Mouse (Mus musculus) liver, postnatal 0 days (tissue): Measurements from ENCODE around the gene Nup54. TPM values are rescaled to one million over a fixed set of nuclear protein-coding genes. Genes with fewer than 3 reads are reported as not detected.

Experiments used
- ATAC-seq: fragments of 200-750 bp; cut with Nextera tagmentation; 2 replicates; pipeline ENCODE4 v1.8.0; 2017; ENCODE audit warnings: mild to moderate bottlenecking, moderate library complexity
- DNase-seq: peaks from one replicate; pipeline ENCODE4 v3.0.0-alpha.2; 2016
- H3K27ac ChIP-seq: fragments of 300-500 bp; sonication (generic); 2 replicates; pipeline ENCODE4 v1.5.1; 2014; ENCODE audit warnings: antibody characterized with exemption, moderate library complexity, mild to moderate bottlenecking, low read depth
- H3K27me3 ChIP-seq: fragments of 300-500 bp; sonication (generic); 2 replicates; pipeline ENCODE4 v1.6.1; 2014; ENCODE audit warnings: low read length, control low read depth, mixed read lengths; ENCODE audit not compliant: insufficient read depth
- H3K36me3 ChIP-seq: fragments of 300-500 bp; sonication (generic); replicated peaks from 2 replicates; pipeline ENCODE4 v1.6.1; 2014; ENCODE audit warnings: mild to moderate bottlenecking, control low read depth, low read length, moderate library complexity, mixed read lengths; ENCODE audit not compliant: insufficient read depth
- H3K4me1 ChIP-seq: fragments of 300-500 bp; sonication (generic); 2 replicates; pipeline ENCODE4 v1.6.1; 2014; ENCODE audit warnings: antibody characterized with exemption, mild to moderate bottlenecking, control low read depth; ENCODE audit not compliant: insufficient read depth
- H3K4me2 ChIP-seq: fragments of 300-500 bp; sonication (generic); 2 replicates; pipeline ENCODE4 v1.6.1; 2014; ENCODE audit warnings: low read depth, mild to moderate bottlenecking, low read length, moderate library complexity, mixed read lengths
- H3K4me3 ChIP-seq: fragments of 300-500 bp; sonication (generic); 2 replicates; pipeline ENCODE4 v1.5.1; 2014; ENCODE audit warnings: low read depth, low read length
- H3K9ac ChIP-seq: fragments of 300-500 bp; sonication (generic); replicated peaks from 2 replicates; pipeline ENCODE4 v1.6.1; 2014; ENCODE audit warnings: mild to moderate bottlenecking, moderate library complexity
- H3K9me3 ChIP-seq: fragments of 300-500 bp; sonication (generic); 2 replicates; pipeline ENCODE4 v1.6.1; 2016; ENCODE audit warnings: mild to moderate bottlenecking, control low read depth, low read length, mixed read lengths
- CTCF ChIP-seq: sonication (generic); IDR thresholded peaks from 2 replicates; pipeline ENCODE4 v1.5.1; 2016; ENCODE audit warnings: antibody characterized with exemption, low read depth
- EP300 ChIP-seq: IDR thresholded peaks from 2 replicates; pipeline ENCODE4 v1.6.1; 2016; ENCODE audit warnings: antibody characterized with exemption, low read depth, mild to moderate bottlenecking
- WGBS: fragments of 180-500 bp; shearing (Covaris S2); extraction: QIAGEN DNeasy Blood & Tissue Kit; methylation state at CpG from one replicate; pipeline ENCODE4 v1.1.7; 2014; ENCODE audit not compliant: insufficient replicate concordance; 5-methylcytosine and 5-hydroxymethylcytosine counted together
- microRNA-seq: library from miRNA; unstranded; fragments of <30 nt; microRNA quantifications from one replicate; pipeline ENCODE4, GENCODE M21; 2016
- polyA plus RNA-seq: library from polyadenylated mRNA; unstranded; fragments of >200 nt; fragmentation: Nextera tagmentation; extraction: Ambion mirVana; gene quantifications from 2 replicates; pipeline ENCODE4 v1.2.1, GENCODE M21; 2015

The Nup54 gene
- polyA plus RNA-seq, 1 experiment from 2014 or later = 15.2 TPM

- Histone ChIP-seq H3K27ac (peak overlapping the region; percentile 61; the same call in 1 of the 2 replicates), H3K27me3 (no peaks in the 10 kb centered on the region), H3K4me1 (peaks cover 29% of the 10 kb centered on the region), H3K36me3 (no peaks in the 10 kb centered on the region), H3K4me2 (no peak overlapping the region), H3K4me3 (no peak overlapping the region), H3K9ac (no peak overlapping the region), H3K9me3 (no peaks in the 10 kb centered on the region)
- TF ChIP-seq EP300 = 0 out of 2 replicates have a peak, but pooled peaks have one; percentile 18
- TF ChIP-seq CTCF = no peak
- 43% methylated on average over 10 of the region's 10 CpGs for WGBS
- DNase-seq = no peak
- 0 out of 2 replicates have a peak, but pooled peaks have one; percentile 22 for ATAC-seq
These were observed 66.6 kb downstream of the Nup54 start for GRCm38 (mm10) chr5:92368392-92368791.

DNA sequence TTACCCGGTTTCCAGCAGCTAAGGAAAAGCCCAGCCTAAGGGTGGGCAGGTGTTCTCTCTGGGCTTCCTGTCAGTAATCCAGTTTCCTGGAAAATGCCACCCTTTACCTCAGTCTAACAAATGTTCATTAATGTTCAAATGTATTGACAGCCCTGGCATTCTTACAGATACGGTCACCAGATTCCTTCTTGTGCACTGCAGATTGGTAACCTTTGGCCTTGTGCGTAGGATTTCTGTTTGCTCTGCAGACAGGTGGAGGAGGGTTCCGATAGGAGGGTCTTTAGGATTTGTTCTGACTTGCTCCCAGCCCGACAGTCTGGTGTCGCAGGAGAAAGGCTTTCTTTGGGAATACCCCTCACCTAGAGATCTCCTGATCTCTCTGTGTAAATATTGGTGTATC is 68.5 kb downstream of the Nup54 start:
- H3K9me3 ChIP-seq = no peaks in the 10 kb centered on the region
- ATAC-seq (peak; percentile 37; the same call in 1 of the 2 replicates), DNase-seq (no peak)
- H3K27ac ChIP-seq = peak overlapping the region; percentile 64
- H3K4me2 ChIP-seq = peak overlapping the region; percentile 15; the same call in 1 of the 2 replicates
- no peak overlapping the region for H3K9ac ChIP-seq
- H3K27me3 ChIP-seq = no peaks in the 10 kb centered on the region
- TF ChIP-seq EP300 (no peak), CTCF (no peak)
- H3K4me1 ChIP-seq = peaks cover 24% of the 10 kb centered on the region
- 56% methylated on average over 6 of the region's 6 CpGs for WGBS
- H3K36me3 ChIP-seq = no peaks in the 10 kb centered on the region
- H3K4me3 ChIP-seq = no peak overlapping the region

Small RNA genes lying within 50 kb of the gene (microRNA-seq; reads per million reads assigned to microRNA genes)
- not detected for gene Mir6415

Other genes with a start within 250 kb of the Nup54 start
- not detected in 2 replicates for gene U90926, start 219.8 kb downstream of the Nup54 start, polyA plus RNA-seq
- gene Ppef2, start 178.9 kb downstream of the Nup54 start, polyA plus RNA-seq = 0.15 TPM in 1 of 2 replicates, not detected in the other
- 6.1 and 7.5 TPM in 2 replicates for gene Naaa, start 157.0 kb downstream of the Nup54 start, polyA plus RNA-seq
- 13.1 and 13.4 TPM in 2 replicates for gene Sdad1, start 124.7 kb downstream of the Nup54 start, polyA plus RNA-seq
- 0.20 and 0.35 TPM in 2 replicates for gene Cxcl9, start 107.1 kb downstream of the Nup54 start, polyA plus RNA-seq
- gene Art3, start 103.4 kb downstream of the Nup54 start, polyA plus RNA-seq = 2.3 and 4.0 TPM in 2 replicates
- 7.5 and 8.0 TPM in 2 replicates for gene Cxcl10, start 86.3 kb downstream of the Nup54 start, polyA plus RNA-seq
- gene Scarb2, start 71.6 kb upstream of the Nup54 start, polyA plus RNA-seq = 16.3 and 16.5 TPM in 2 replicates
- 8.4 and 9.8 TPM in 2 replicates for gene Fam47e, start 119.8 kb upstream of the Nup54 start, polyA plus RNA-seq
- 41.1 and 45.7 TPM in 2 replicates for gene Stbd1, start 167.8 kb upstream of the Nup54 start, polyA plus RNA-seq
- gene Ccdc158, start 240.1 kb upstream of the Nup54 start, polyA plus RNA-seq = 0.20 and 0.23 TPM in 2 replicates
- gene Shroom3, start 248.2 kb upstream of the Nup54 start, polyA plus RNA-seq = 0.69 and 0.96 TPM in 2 replicates